Mouse (Mus musculus) left cerebral cortex, adult 18-20 months (tissue): Measurements from ENCODE around the gene Cdip1. TPM values are rescaled to one million over a fixed set of nuclear protein-coding genes. Genes with fewer than 3 reads are reported as not detected.
A peak's percentile ranks its signal among the peaks of the same experiment; 100 is the strongest.
"Not testable (repeated sequence)": the region's sequence is repeated elsewhere in the genome, so short reads cannot be mapped to it uniquely, and the experiment has no call there.

Source experiments
- DNase-seq, 2 experiments: peaks; one replicate each; pipeline ENCODE4 v3.0.0; 2021 to 2022; ENCODE audit warnings: low spot score in 2 of 2, mixed read lengths in 1 of 2
- total RNA-seq, 2 experiments: library from RNA; stranded (reverse); gene quantifications; 2 replicates each; pipeline ENCODE4 v1.2.3; 2021

Gene Cdip1
- total RNA-seq, 2 experiments from 2014 or later: 211 to 212 TPM

- DNase-seq: no peak
These were observed 12.8 kb downstream of the Cdip1 start for GRCm38 (mm10) chr16:4777171-4777904.

- DNase-seq: no peak
These were observed 16.7 kb downstream of the Cdip1 start for GRCm38 (mm10) chr16:4773289-4773970.

GRCm38 (mm10) chr16:4768719-4769118 lies 21.4 kb downstream of the Cdip1 start:
- DNase-seq: no peak

GRCm38 (mm10) chr16:4767012-4767790 lies 22.9 kb downstream of the Cdip1 start:
- no peak for DNase-seq

- DNase-seq: no peak
These were observed 24.2 kb downstream of the Cdip1 start for GRCm38 (mm10) chr16:4765852-4766251.

GRCm38 (mm10) chr16:4763276-4763675 lies 26.8 kb downstream of the Cdip1 start:
- DNase-seq: peak; percentile 33 to 36

GRCm38 (mm10) chr16:4762437-4762836 lies 27.7 kb downstream of the Cdip1 start:
- no peak for DNase-seq

GRCm38 (mm10) chr16:4756660-4757335 lies 33.3 kb downstream of the Cdip1 start:
- not testable (repeated sequence) for DNase-seq

- no peak for DNase-seq
These were observed 36.0 kb downstream of the Cdip1 start for GRCm38 (mm10) chr16:4754045-4754444.

GRCm38 (mm10) chr16:4752155-4752554 lies 37.9 kb downstream of the Cdip1 start:
- no peak for DNase-seq

GRCm38 (mm10) chr16:4742186-4742585 lies 47.9 kb downstream of the Cdip1 start:
- DNase-seq: no peak

GRCm38 (mm10) chr16:4739994-4740393 lies 50.1 kb downstream of the Cdip1 start:
- no peak for DNase-seq

GRCm38 (mm10) chr16:4736262-4736661 lies 53.8 kb downstream of the Cdip1 start:
- DNase-seq: no peak

- no peak for DNase-seq
These were observed 59.2 kb downstream of the Cdip1 start for GRCm38 (mm10) chr16:4730776-4731358.

- DNase-seq: no peak
These were observed 62.1 kb downstream of the Cdip1 start for GRCm38 (mm10) chr16:4727963-4728362.

- no peak for DNase-seq
These were observed 62.6 kb downstream of the Cdip1 start for GRCm38 (mm10) chr16:4727526-4727925.

- peak in 1 of 2 experiments; percentile 35 for DNase-seq
These were observed 63.5 kb downstream of the Cdip1 start for GRCm38 (mm10) chr16:4726528-4727128.

- DNase-seq: peak; percentile 91 to 94
These were observed 64.1 kb downstream of the Cdip1 start, which contains the start of gene Hmox2 for GRCm38 (mm10) chr16:4725780-4726527. Hmox2 (plus strand) TSS chr16:4726361.

GRCm38 (mm10) chr16:4725266-4725665 lies 64.8 kb downstream of the Cdip1 start:
- DNase-seq: no peak

GRCm38 (mm10) chr16:4722915-4723209 lies 67.2 kb downstream of the Cdip1 start:
- DNase-seq: no peak
